Mouse (Mus musculus): ENCODE results near the gene Zdhhc11. TPM values are rescaled to one million over a fixed set of nuclear protein-coding genes. Genes with fewer than 3 reads are reported as not detected.
"Not testable (repeated sequence)": the region's sequence is repeated elsewhere in the genome, so short reads cannot be mapped to it uniquely, and the experiment has no call there.

Zdhhc11 gene
- polyA plus RNA-seq, 1 experiment from 2014 or later = not detected

DNA sequence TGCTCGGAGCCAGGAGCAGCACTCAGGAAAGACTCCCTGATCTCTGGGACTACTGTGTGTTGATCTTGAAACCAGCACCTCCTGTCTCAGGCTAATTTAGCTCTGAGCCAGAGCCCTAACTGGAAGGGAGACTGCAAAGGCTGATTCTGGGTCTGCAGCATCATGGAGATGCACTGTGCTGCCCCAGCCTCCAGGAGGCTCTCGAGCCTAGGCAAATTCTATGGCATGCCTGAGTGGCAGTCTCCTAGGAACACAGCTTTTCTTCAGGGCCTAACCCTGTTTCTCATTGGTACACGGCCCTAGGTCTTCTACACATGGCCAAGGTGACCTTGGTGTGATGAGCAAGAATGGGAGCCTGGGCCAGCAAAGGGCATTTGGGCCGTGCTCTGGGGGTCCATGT lies 2.5 kb upstream of the Zdhhc11 start:
- no peak overlapping the region for H3K4me2 ChIP-seq
- no peak overlapping the region for H3K9ac ChIP-seq
- H3K27ac ChIP-seq = no peak overlapping the region
- H3K4me3 ChIP-seq = no peak overlapping the region
- no peaks in the 10 kb centered on the region for H3K4me1 ChIP-seq (replicated peaks)
- H3K36me3 ChIP-seq = peaks cover 49% of the 10 kb centered on the region
- H3K9me3 ChIP-seq (replicated peaks) = no peaks in the 10 kb centered on the region
- no peak for ATAC-seq (replicated peaks; ENCODE audit: insufficient number of reproducible peaks, insufficient read depth, low FRiP score, low read depth)
- no peaks in the 10 kb centered on the region for H3K27me3 ChIP-seq
- 79% methylated on average over 4 of the region's 4 CpGs for WGBS

DNA sequence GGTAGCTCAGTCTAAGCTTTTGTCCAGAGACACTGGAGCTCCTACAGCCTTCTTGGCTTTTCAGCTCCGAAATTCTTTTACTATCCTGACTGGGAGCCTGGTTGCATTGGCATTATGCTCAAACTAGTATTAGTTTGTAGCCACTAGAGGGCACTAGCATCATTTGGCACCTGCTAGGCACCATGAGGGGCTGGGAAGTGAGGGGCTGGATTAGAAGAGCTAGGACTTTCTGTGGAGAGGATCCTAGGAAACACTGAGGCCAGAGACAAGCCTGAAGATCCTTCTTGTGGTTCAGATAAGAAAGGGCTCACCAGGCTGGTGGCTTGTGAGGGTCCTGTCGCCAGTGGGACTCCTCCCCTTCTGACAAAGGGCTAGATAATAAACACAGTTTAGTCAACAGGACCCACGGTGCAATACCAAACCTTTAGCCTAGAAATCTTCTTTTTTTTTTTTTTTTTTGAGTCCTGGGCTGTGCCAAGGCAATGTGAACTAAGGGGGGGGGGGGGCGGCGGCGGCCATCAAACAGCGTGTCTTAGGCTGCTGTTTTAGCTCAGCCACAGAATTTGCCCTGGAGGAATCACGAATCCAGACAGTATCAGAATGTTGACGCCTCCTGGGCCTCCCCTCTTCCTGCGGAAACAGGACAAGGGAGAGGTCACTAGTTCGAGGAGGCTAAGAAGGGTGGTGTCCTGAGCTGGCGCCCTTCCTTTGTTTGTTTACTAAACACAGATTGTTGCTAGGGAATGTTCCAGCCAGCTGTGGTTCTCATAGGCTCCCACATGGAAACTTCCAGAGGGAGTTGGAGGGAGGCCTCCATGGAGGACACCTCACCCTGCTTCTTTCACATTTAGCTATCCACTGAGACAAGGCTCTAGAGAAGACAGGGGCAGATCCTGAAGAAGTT lies 7.1 kb downstream of the Zdhhc11 start:
- Histone ChIP-seq H3K9ac (no peak overlapping the region), H3K4me3 (peak overlapping the region; percentile 29; the same call in 1 of the 2 replicates)

DNA sequence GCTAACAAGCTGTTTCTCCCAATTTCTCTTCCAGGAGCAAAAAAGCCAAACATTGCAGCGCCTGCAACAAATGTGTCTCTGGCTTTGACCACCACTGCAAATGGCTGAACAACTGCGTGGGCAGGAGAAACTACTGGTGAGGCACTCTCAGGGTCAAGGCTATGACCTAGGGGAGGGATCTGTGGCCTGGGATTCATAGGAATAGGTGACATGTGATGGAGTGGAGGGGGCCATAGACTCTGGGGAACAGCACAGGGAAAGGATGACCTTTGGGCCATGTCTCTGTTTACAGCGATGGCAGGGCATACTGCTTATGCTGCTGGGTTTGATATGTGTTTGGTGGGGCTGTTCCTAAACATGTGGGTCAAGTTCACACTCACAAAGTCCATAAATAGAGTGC lies 10.9 kb downstream of the Zdhhc11 start:
- no peaks in the 10 kb centered on the region for H3K36me3 ChIP-seq
- H3K9ac ChIP-seq = no peak overlapping the region
- no peaks in the 10 kb centered on the region for H3K9me3 ChIP-seq (replicated peaks)
- no peaks in the 10 kb centered on the region for H3K27me3 ChIP-seq
- H3K4me2 ChIP-seq = no peak overlapping the region
- H3K4me3 ChIP-seq = no peak overlapping the region
- no peak overlapping the region for H3K27ac ChIP-seq
- ATAC-seq (replicated peaks; ENCODE audit: insufficient number of reproducible peaks, insufficient read depth, low FRiP score, low read depth) = no peak
- H3K4me1 ChIP-seq (replicated peaks) = peaks cover 15% of the 10 kb centered on the region
- WGBS = 83% methylated on average over 3 of the region's 3 CpGs

More for the DNA sequence above, 7.1 kb downstream of the Zdhhc11 start:
- H3K4me2 ChIP-seq = peak overlapping the region; percentile 54
- WGBS = 11% methylated on average over 12 of the region's 12 CpGs
- H3K27ac ChIP-seq = peak overlapping the region; percentile 77
- H3K4me1 ChIP-seq (replicated peaks) = peaks cover 15% of the 10 kb centered on the region
- ATAC-seq (replicated peaks; ENCODE audit: insufficient number of reproducible peaks, insufficient read depth, low FRiP score, low read depth) = peak; percentile 89
- no peaks in the 10 kb centered on the region for H3K27me3 ChIP-seq
- no peaks in the 10 kb centered on the region for H3K36me3 ChIP-seq
- no peaks in the 10 kb centered on the region for H3K9me3 ChIP-seq (replicated peaks)

DNA sequence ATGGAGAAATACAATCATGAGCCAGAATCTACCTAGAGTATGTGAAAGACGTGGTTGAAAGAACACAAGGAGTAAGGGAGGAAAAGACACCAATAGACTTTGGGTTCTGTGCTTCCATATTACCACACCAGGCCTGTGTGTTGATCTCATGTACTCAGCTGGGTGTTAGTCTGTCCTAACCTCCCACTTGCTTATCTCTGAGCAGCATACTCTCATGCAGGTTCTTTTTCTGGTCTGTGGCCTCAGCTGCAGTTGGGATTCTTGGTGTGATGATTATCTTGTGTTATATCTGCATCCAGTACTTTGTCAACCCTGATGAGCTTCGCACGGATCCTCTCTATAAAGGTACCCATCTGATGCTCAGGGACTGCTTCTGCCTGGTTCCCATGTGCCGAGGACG lies 13.3 kb downstream of the Zdhhc11 start:
- no peak for ATAC-seq (replicated peaks; ENCODE audit: insufficient number of reproducible peaks, insufficient read depth, low FRiP score, low read depth)
- no peaks in the 10 kb centered on the region for H3K4me1 ChIP-seq (replicated peaks)
- H3K4me2 ChIP-seq = no peak overlapping the region
- H3K9ac ChIP-seq = no peak overlapping the region
- H3K36me3 ChIP-seq = no peaks in the 10 kb centered on the region
- no peak overlapping the region for H3K4me3 ChIP-seq
- WGBS = 83% methylated on average over 5 of the region's 5 CpGs
- no peaks in the 10 kb centered on the region for H3K9me3 ChIP-seq (replicated peaks)
- H3K27ac ChIP-seq = no peak overlapping the region
- no peaks in the 10 kb centered on the region for H3K27me3 ChIP-seq

DNA sequence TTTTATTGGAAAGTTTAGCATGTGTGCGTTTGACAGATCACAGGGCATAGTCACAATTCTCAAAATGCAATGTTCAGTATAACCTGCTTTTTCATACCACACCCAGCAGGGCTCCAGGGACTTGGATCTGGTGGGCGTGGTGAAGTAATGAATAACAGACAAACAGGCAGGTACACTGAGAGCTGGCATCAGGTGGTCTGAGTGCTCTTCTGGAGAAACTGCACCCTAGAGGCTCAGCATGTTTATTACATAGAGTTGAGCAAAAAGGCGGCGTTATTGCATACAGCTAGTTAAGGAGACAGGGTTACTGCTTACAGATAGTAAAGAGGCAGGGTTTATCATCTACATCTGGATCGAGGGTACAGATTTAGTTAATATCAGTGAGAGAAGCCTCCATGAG lies 26.7 kb downstream of the Zdhhc11 start:
- Histone ChIP-seq H3K4me3 (no peak overlapping the region), H3K9me3 (replicated peaks) (no peaks in the 10 kb centered on the region), H3K4me2 (no peak overlapping the region), H3K27ac (no peak overlapping the region), H3K27me3 (no peaks in the 10 kb centered on the region), H3K4me1 (replicated peaks) (peaks cover 5% of the 10 kb centered on the region; the same call in 1 of the 2 replicates), H3K9ac (no peak overlapping the region), H3K36me3 (no peaks in the 10 kb centered on the region)
- WGBS = 66% methylated on average over 5 of the region's 5 CpGs
- ATAC-seq (replicated peaks; ENCODE audit: insufficient number of reproducible peaks, insufficient read depth, low FRiP score, low read depth) = no peak

DNA sequence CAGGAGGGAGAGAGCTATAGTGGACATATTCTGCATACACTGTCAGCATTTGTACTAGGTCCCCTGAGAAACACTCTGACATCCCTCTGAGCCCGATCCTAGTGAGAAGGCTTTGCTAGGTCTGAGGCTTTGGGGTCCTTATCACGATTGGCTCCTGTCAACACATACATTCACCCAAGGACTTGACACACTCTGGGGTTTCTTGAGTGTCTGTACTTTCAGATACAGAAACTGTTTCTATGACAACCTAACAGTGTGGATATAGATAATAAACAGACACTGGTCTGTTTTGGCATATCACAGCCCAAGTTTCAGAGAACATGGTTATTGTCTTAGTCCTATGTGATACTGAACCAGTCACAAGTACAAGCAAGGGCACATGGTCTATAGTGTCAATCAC lies 27.1 kb downstream of the Zdhhc11 start:
- Histone ChIP-seq H3K27ac (no peak overlapping the region), H3K4me2 (no peak overlapping the region), H3K27me3 (no peaks in the 10 kb centered on the region), H3K9me3 (replicated peaks) (no peaks in the 10 kb centered on the region), H3K4me3 (no peak overlapping the region), H3K36me3 (no peaks in the 10 kb centered on the region), H3K4me1 (replicated peaks) (peaks cover 5% of the 10 kb centered on the region; the same call in 1 of the 2 replicates), H3K9ac (no peak overlapping the region)
- no peak for ATAC-seq (replicated peaks; ENCODE audit: insufficient number of reproducible peaks, insufficient read depth, low FRiP score, low read depth)
- 10% methylated on average over 2 of the region's 2 CpGs for WGBS

DNA sequence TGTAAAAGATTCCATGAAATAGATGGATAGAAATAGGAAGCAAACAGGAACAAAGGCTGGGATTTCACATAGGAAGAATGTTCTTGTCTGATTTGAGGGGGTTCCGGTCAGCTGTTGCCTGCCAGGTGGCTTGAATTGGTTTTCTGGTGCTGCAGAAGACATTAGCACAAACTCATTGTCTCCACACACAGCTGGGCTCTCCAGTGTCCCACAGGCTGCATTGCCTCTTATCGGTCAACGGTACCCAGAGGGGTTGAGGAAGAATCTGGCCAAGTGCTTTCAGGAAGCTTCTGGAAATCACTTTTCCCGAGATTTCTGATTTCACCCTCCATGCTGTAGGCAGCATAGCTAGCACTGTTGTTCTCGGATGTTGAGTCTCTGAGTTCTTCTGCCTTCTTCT lies 27.6 kb downstream of the Zdhhc11 start:
- H3K9me3 ChIP-seq (replicated peaks) = no peaks in the 10 kb centered on the region
- H3K9ac ChIP-seq = no peak overlapping the region
- H3K27me3 ChIP-seq = no peaks in the 10 kb centered on the region
- 57% methylated on average over 5 of the region's 5 CpGs for WGBS
- H3K36me3 ChIP-seq = no peaks in the 10 kb centered on the region
- no peak overlapping the region for H3K4me3 ChIP-seq
- no peak overlapping the region for H3K4me2 ChIP-seq
- no peak overlapping the region for H3K27ac ChIP-seq
- peaks cover 5% of the 10 kb centered on the region; the same call in 1 of the 2 replicates for H3K4me1 ChIP-seq (replicated peaks)
- ATAC-seq (replicated peaks; ENCODE audit: insufficient number of reproducible peaks, insufficient read depth, low FRiP score, low read depth) = 0 out of 2 replicates have a peak, but pooled peaks have one; percentile 18

DNA sequence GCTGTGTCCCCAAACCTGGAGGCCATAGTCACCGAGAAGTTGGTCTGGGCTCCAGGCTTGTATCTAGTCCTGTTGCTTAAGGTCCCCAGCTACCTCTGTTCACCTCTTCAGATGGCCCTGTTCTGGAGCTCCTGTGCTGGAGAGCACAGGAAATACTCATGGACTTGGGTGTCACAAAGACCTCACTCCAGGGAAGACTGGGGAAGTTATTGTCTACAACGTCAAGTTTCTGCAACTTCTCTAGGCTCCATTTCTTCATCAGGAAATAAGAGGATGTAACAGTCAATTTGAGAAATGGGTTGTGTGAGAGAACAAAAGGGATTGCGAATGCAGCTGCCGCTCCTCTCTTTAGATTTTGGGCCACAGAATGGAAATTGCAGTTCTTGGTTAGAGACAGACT lies 32.8 kb downstream of the Zdhhc11 start:
- Histone ChIP-seq H3K4me1 (replicated peaks) (no peaks in the 10 kb centered on the region), H3K9me3 (replicated peaks) (no peaks in the 10 kb centered on the region), H3K36me3 (no peaks in the 10 kb centered on the region), H3K4me2 (no peak overlapping the region), H3K27me3 (0 out of 2 replicates have a peak, but pooled peaks cover 3% of the 10 kb centered on the region), H3K27ac (no peak overlapping the region), H3K4me3 (no peak overlapping the region), H3K9ac (no peak overlapping the region)
- 79% methylated on average over 4 of the region's 4 CpGs for WGBS
- ATAC-seq (replicated peaks; ENCODE audit: insufficient number of reproducible peaks, insufficient read depth, low FRiP score, low read depth) = no peak

DNA sequence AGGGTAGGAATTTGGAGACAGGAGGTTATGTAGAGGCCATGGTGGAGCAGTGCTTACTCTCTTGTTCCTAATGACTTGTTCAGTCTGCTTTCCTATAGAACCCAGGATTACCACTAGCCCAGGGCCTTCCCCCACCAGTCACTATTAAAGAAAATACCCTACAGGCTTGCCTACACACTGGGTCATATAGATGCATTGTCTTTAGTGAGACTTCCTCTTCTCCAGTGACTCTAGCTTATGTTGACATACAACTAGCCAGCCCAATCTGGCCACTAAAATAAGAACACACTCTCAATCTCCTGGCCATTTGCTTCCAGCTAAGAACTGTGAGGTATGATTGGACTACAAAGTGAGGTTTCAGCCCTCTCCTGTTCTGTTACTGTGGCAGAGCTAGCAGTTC lies 36.9 kb downstream of the Zdhhc11 start:
- no peak for ATAC-seq (replicated peaks; ENCODE audit: insufficient number of reproducible peaks, insufficient read depth, low FRiP score, low read depth)
- no peak overlapping the region for H3K4me2 ChIP-seq
- H3K36me3 ChIP-seq = no peaks in the 10 kb centered on the region

DNA sequence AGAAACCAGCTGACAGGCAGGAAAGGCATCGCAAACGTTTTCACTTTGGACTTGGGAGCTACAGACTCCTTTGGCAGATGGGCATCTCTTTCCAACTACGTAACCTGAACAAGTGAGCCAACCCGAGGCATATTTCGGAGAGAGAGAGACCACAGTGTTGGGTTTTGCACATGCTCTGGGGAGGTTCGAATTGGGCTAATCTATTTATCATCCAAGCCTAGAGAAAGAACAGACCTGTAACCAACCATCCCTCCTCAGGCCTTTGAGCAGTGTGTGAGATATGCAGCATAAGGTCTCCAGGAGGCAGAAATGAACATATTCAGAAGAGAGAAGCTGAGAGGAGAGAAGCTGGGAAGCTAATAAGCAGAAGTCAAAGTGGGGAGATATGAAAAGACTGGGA lies 37.3 kb downstream of the Zdhhc11 start:
- Histone ChIP-seq H3K27ac (no peak overlapping the region), H3K4me3 (no peak overlapping the region), H3K9me3 (replicated peaks) (no peaks in the 10 kb centered on the region), H3K27me3 (0 out of 2 replicates have a peak, but pooled peaks cover 7% of the 10 kb centered on the region), H3K4me2 (no peak overlapping the region), H3K9ac (no peak overlapping the region), H3K4me1 (replicated peaks) (no peaks in the 10 kb centered on the region), H3K36me3 (no peaks in the 10 kb centered on the region)
- WGBS = 76% methylated on average over 6 of the region's 6 CpGs
- no peak for ATAC-seq (replicated peaks; ENCODE audit: insufficient number of reproducible peaks, insufficient read depth, low FRiP score, low read depth)

More for the DNA sequence above, 36.9 kb downstream of the Zdhhc11 start:
- H3K4me3 ChIP-seq = no peak overlapping the region
- no peak overlapping the region for H3K9ac ChIP-seq
- no peaks in the 10 kb centered on the region for H3K9me3 ChIP-seq (replicated peaks)
- H3K27ac ChIP-seq = no peak overlapping the region
- no peaks in the 10 kb centered on the region for H3K4me1 ChIP-seq (replicated peaks)
- 0 out of 2 replicates have a peak, but pooled peaks cover 7% of the 10 kb centered on the region for H3K27me3 ChIP-seq

DNA sequence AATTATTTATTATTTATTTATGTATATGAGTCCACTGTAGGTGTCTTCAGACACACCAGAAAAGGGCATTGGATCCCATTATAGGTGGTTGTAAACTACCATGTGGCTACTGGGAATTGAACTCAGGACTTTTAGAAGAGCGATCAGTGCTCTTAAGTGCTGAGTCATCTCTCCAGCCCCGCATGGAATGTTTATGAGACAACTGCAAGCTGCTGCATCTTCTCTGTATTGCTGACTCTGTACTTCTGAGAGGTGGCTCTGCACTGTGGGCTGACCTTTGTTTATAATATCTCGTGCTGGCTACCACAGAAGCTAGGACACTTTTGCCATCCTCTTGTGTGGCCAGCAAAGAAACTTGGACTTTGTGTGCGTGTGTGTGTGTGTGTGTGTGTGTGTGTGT lies 37.8 kb downstream of the Zdhhc11 start:
- Histone ChIP-seq H3K27me3 (0 out of 2 replicates have a peak, but pooled peaks cover 7% of the 10 kb centered on the region), H3K4me1 (replicated peaks) (no peaks in the 10 kb centered on the region), H3K27ac (no peak overlapping the region), H3K4me3 (no peak overlapping the region), H3K9ac (no peak overlapping the region), H3K36me3 (no peaks in the 10 kb centered on the region), H3K4me2 (no peak overlapping the region), H3K9me3 (replicated peaks) (no peaks in the 10 kb centered on the region)
- WGBS = 71% methylated on average over 4 of the region's 4 CpGs
- no peak for ATAC-seq (replicated peaks; ENCODE audit: insufficient number of reproducible peaks, insufficient read depth, low FRiP score, low read depth)

DNA sequence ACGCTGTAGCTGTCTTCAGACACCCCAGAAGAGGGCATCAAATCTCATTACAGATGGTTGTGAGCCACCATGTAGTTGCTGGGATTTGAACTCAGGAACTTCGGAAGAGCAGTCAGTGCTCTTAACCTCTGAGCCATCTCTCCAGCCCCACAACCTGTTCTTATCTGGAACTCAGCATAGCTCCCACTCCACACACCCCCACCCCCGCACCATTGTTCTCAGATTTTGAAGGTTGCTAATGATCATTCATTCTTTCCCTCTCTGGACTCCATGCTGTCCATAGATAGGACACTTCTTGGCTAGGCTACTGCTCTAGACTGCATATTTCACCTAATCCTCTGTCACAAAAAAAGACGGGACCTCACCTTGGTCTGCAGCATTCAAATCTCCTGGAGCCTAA lies 43.2 kb downstream of the Zdhhc11 start:
- not testable (repeated sequence) for H3K4me3 ChIP-seq; ATAC-seq (replicated peaks; ENCODE audit: insufficient number of reproducible peaks, insufficient read depth, low FRiP score, low read depth); H3K36me3 ChIP-seq; H3K9me3 ChIP-seq (replicated peaks); H3K9ac ChIP-seq; H3K27ac ChIP-seq; H3K27me3 ChIP-seq; H3K4me2 ChIP-seq
- H3K4me1 ChIP-seq (replicated peaks) = peaks cover 16% of the 10 kb centered on the region
- WGBS = 85% methylated on average over 4 of the region's 4 CpGs

Measured in heart, embryonic 15.5 days (tissue).